Mouse (Mus musculus): ENCODE measurements around the gene Zfp36.
"Not testable (repeated sequence)": the region's sequence is repeated elsewhere in the genome, so short reads cannot be mapped to it uniquely, and the experiment has no call there.

Gene Zfp36

GRCm38 (mm10) chr7:28380237-28381016 lies at the start of gene Zfp36:
Gene Zfp36, minus strand, starts transcription at chr7:28380253.
- DNase-seq: no peak

- no peak for DNase-seq
Observed at GRCm38 (mm10) chr7:28427738-28428137, 47.7 kb upstream of the Zfp36 start.

- DNase-seq: no peak
Observed at GRCm38 (mm10) chr7:28423018-28423417, 43.0 kb upstream of the Zfp36 start.

DNA sequence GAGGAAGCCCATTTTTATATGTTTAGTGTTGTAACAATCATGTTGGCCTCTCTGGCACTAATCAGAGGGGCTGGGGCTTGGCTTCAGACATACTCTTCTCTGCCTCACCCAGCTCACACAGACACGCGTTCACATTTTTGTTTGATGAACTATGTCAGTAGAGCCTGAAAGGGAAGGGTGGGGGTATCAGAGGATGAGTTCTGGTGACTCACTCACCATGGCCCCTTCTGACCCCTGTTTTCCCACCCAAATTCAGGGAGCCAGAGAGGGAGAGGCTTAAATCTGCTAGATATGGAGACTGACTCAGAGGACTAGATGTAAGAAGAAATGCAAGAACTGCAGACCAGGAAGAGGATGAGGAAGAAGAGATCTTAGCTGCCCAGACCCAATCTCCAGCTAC lies 39.4 kb upstream of the Zfp36 start:
- DNase-seq: no peak

GRCm38 (mm10) chr7:28418096-28418670 lies 38.1 kb upstream of the Zfp36 start:
- DNase-seq: peak; percentile 69

DNA sequence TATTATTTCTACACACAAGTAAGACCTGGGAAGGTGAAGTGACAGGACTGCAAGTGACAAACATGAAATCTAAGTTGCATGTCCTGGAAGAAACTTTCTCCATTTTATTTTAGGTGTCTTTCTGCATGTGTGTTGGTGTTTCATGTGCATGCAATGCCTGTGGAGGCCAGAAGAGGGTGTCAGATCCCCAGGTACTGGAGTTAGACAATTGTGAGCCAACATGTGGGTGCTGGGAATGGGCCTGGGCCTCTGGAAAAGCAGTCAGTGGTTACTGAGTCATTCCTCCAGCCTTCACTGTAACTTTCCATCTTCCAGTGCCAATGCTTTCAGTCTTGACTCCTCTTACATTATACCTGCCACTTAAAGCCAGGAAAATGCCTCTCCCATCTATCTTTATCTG lies 37.3 kb upstream of the Zfp36 start:
- no peak for DNase-seq

- no peak for DNase-seq
Observed at GRCm38 (mm10) chr7:28412826-28413225, 32.8 kb upstream of the Zfp36 start.

- peak; percentile 64 for DNase-seq
Observed at GRCm38 (mm10) chr7:28410841-28411475, 30.9 kb upstream of the Zfp36 start.

DNA sequence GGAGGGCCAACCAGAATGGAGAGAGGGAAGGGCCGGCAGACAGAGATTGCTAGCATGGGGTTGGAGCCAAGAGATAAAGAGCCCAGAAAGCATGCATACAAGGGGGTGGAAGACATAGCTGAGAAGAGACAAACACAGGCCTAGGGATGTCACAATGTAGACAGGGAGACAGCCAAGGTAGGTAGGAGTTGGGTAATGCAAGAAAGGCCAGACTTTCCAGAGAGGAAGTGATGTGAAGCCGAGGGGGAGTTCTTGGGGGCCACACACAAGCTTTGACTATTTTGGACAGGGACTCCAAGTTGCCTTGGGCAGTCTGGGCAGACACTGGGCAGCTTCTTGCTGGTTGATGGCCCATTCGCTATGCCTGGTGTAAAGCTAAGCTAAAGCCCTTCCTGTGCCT lies 21.9 kb upstream of the Zfp36 start:
- no peak for DNase-seq

- no peak for DNase-seq
Observed at GRCm38 (mm10) chr7:28401030-28401429, 21.0 kb upstream of the Zfp36 start.

DNA sequence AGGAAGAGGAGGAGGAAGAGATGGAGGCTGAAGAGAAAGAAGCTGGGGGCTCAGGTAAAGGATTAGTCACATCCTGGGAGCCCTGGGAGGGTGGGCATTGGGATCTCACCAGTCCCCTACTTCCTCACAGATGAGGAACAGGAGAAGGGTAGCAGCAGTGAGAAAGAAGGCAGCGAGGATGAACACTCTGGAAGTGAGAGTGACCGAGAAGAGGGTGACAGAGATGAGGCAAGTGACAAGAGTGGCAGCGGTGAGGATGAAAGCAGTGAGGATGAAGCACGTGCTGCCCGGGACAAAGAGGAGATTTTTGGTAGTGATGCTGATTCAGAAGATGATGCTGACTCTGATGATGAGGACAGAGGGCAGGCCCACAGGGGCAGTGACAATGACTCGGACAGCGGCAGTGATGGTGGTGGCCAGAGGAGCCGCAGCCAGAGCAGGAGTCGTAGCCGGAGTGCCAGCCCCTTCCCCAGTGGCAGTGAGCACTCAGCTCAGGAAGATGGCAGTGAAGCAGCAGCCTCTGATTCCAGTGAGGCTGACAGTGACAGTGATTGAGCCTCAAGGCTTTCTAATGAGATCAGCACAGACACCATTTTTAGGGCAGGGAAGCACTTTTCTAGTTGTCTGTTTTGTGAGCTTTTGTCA lies 18.8 kb upstream of the Zfp36 start:
- no peak for DNase-seq

- no peak for DNase-seq
Observed at GRCm38 (mm10) chr7:28398000-28398399, 17.9 kb upstream of the Zfp36 start.

DNA sequence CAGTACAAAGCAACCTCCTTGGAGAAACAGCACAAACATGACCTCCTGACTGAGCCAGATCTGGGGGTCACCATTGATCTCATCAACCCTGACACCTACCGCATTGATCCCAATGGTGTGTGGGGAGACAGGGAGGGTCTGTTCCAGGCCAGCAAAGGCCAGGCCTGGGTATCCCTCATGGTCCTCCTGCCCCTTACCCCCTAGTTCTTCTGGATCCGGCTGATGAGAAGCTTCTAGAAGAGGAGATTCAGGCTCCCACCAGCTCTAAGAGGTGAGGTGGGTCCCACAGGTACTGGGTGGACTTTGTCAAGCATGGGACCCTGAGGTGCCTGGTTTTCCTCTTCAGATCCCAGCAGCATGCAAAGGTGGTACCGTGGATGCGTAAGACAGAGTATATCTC lies 15.4 kb upstream of the Zfp36 start:
- DNase-seq: no peak

DNA sequence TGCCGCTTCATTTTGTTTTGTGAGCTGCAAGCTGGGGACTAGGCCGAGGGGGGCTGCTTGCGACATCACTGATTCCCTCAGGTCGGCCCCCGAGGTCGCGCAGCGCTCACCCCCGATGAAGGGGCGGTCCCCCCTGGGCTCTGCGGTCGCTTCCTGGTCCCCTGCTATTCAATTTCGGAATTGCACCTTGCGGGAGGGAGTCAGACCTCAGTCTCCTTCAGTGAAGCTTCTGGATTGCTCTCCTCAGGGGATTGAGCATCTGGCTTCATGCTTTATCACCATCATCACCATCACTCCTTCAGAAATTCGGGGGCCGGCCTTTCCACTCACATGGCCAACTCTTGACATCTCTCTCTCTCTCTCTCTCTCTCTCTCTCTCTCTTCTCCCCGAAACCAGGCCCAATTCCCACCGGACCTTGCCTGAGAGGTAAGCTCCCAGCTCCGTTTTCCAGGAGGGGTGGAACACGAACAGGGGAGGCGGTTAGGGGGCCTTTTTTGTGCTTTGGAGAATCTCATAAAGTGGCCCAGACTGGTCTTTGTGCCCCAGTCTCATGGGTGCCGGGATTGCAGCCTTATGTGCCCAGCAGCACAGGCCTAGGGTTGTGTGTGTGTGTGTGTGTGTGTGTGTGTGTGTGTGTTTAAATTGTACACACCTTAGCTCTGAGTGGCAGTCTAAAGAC lies 13.4 kb upstream of the Zfp36 start:
- no peak for DNase-seq

DNA sequence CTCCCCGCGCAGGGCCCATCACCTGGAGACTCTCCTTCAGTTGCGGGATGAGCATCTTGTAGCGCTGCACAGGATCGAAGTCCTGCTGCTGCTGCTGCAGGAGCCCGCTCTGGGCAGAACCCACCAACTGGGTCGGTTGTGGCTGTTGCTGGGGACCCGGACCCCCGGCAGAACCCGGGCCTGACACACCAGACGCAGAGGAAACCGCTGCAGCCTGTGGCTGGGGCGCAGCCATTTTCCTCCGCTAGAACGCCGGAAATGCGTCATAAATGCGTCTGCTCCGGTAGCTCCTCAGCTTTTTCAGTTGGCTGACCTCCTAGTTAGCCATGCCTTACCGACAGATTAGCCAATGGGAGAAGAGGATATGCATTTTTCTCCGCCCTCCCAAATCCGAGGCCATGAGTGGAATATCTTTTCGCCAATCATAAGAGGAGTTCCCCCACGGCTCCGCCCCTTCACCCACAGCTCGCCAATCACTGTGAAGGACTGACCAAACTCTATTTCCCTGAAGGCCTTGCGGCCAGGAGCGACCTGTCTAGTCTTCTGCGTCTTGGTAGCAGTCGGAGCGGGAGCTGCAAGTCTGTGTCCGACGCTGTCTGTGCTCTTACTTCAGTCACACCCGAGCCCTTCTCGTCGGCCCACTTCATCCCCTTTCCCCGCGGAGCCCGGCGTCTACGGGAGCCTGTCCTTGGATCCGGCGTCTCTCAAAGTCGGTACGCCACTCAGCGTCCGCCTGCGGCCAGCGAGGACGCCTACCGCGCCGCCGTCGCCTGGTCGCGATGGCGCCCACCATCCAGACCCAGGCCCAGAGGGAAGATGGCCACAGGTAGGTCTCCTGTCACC lies 12.6 kb upstream of the Zfp36 start, which contains the start of the genes Med29 and Paf1:
TSS of gene Med29 (minus strand) at position 280 of the 843 bp plus-strand sequence.
TSS of gene Paf1 (plus strand) at position 523 of the 843 bp plus-strand sequence.
- peak; percentile 95 for DNase-seq

DNA sequence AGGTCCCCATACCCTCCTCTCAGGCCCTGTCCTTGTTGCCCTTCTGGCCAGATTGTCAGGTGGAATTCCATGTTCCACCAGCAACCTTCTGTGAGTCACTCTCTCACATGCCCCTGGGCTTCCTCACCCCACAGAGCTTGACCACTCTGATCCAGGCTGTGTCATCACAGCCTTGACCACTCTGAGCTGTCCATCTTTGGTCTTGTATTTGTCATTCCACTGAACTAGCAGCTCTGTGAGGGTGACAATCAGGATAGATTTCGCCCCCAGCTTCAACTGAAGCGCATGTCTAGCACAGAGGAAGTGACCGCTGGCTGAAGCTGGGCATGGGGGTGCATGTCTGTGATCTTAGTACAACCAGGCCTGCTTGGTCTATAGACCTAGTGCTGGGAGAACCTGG lies 10.3 kb upstream of the Zfp36 start:
- DNase-seq: no peak

- DNase-seq: not testable (repeated sequence)
Observed at GRCm38 (mm10) chr7:28387384-28387783, 7.3 kb upstream of the Zfp36 start.

DNA sequence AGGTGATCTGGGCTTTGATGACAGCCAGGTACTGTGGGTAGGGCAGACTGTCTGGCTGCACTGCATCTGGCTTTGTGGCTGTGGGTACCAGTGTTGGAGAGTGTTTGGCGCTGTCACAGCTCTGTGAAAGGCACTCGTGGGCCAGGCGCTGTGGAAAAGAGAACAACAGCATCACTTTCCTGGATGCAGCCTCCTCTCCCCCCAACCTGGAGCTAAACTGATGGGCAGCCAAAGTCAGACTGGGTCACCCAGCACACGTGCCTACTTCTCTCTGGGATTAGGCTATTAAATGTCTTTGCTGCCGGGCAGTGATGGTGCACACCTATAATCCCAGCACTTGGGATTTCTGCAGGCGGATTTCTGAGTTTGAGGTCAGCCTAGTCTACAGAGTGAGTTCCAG lies 6.8 kb upstream of the Zfp36 start:
- not testable (repeated sequence) for DNase-seq

DNA sequence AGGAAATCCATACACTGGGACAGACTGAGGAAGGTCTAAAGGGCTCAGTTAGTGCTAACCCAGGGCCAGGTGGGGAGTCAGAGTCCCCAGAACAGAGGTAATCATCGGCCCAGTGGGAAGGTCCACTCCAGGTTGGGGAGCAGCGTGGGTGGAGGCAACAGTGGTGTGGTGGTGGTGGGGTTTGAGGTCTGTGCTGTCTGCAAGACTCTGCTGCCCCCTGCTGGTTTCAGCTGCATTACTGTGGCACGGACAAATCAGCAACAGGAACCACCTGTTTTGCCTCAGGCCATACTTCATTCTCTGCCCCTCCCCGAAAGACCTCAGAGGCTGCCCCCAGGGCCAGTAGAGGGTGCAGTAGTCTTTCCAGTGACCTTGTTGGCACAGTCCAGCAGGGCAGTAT lies 6.4 kb upstream of the Zfp36 start:
- peak; percentile 95 for DNase-seq

- DNase-seq: peak; percentile 64
Observed at GRCm38 (mm10) chr7:28386007-28386406, 6.0 kb upstream of the Zfp36 start.

DNA sequence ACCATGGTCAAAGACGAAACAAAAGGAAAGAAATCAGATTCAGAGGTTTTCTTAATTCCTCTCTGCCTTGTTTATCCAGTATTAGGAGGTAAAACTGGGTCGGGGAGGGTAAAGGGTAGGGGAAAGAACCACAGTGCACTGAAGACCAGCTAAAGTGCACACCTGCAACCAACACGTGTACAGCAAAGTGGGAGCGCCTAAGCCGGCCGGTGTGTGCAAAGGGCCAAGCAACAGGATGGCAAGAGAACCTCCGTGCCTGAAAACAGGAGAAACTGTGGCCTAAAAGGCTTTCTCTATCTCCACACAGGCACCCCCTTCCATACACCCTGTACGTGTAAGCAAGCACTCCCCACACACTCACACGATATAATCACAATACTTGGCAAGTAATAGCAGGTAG lies 5.1 kb upstream of the Zfp36 start:
- DNase-seq: no peak

GRCm38 (mm10) chr7:28384162-28384561 lies 4.1 kb upstream of the Zfp36 start:
- DNase-seq: no peak
